Mouse (Mus musculus) Muller cell, postnatal 12 days (primary cell): ENCODE measurements around the gene Fads2.
A peak's percentile ranks its signal among the peaks of the same experiment; 100 is the strongest.
"Not testable (repeated sequence)": the region's sequence is repeated elsewhere in the genome, so short reads cannot be mapped to it uniquely, and the experiment has no call there.

Experiments
- DNase-seq: peaks from one replicate; pipeline ENCODE4 v3.0.0-alpha.2; 2015; ENCODE audit errors: inconsistent ontology term

The Fads2 gene

DNA sequence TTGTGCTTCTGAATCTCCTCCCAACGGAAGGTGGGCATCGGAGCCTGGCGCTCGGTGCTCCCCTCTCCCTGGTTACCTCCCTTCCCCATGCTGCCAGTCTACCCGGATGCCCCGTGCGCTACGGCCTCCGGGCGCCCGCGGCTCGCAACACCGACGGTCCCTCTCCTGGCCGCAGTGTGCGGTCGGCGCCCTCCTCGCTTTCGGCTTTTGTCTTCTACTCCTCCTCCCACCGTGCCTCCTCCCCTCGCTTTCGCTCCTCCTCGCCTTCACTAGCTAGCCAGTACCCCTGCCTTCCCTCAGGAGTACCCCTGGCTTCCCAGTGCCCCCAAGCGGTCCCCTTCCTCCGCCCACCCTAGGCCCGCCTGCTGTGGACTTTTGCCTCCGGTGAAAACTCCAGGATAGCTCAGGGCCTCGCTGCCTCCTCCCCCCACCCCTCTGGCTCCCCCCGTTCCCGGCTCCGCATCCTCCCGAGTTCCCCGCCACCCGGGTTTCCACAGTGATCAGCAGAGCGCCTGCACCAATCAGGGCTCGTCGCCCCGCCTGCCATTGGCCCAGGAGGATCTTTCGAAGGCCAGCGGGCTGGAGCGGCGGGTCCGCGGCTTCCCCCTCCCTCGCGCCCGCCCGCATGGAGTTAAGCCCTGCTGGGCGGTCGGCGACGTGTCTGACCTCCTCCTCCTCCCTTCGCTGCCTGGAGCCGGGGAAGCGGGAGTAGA, at the start of gene Fads2:
Gene Fads2, minus strand, starts transcription at position 406 of the 713 bp plus-strand sequence.
- DNase-seq, result peak; percentile 97

DNA sequence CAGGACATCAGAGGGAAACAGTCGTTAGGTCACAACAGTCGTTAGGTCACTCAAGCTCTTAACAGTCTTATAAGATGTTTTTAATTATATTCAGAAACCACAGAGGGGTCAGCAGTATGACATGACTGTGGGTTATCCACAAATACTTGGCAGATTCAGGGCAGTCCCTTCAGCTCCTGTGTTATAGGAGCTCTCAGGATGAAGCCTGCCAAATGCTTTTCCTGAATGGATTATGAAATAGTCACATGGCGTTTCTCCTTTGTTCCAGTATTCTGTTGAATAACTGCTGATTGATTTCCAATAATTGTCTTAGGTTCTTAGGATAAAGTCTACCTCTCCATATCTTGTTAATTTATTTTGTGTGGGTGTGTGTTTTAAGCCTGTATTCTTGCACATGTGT, 47.6 kb upstream of the Fads2 start:
- DNase-seq, result peak; percentile 66

DNA sequence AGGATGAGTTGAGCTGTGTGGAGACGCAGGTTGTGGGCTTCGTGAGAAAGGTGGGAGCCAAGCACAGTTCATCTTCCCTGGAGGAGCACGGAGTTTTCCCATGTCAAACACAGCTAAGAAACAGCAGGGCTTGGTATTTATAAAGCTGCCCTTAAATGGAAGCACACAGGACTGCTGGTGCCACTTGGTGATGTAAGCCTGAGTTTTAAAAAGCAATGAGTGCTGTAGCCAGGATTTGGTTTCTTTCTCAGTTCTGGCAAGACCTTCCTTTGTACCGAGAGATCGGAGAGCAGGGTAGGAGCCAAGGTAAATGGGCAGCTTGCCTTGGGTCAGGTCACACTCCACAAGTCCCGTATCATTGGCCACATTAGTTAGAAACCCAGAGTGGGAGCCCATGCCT, 47.0 kb upstream of the Fads2 start:
- peak; percentile 23 for DNase-seq

- DNase-seq, result no peak
These were observed 42.9 kb upstream of the Fads2 start for GRCm38 (mm10) chr19:10144464-10144863.

GRCm38 (mm10) chr19:10143667-10144066, 42.1 kb upstream of the Fads2 start:
- peak; percentile 65 for DNase-seq

DNA sequence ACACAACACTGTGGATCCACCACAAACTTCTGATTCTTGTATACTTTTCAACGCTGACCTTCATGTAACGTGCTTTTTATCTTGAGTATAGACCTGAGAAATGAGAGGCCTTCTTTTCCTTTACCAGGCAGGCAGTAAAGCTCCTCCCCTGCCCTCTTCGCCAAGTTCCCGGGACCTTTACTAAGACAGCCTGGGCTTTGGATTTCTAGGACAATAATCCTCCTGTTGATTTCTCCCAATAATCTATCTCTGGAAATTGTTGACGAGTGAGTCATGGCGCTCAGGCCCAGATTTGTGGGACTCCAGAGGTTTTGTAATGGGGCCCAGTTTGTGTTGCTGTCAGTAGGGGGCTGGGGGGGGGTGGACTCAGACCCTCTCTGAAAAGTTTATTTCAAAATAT, 38.2 kb upstream of the Fads2 start:
- DNase-seq, result peak; percentile 65

GRCm38 (mm10) chr19:10137423-10137822, 35.9 kb upstream of the Fads2 start:
- DNase-seq, result peak; percentile 76

GRCm38 (mm10) chr19:10134692-10135091, 33.1 kb upstream of the Fads2 start:
- no peak for DNase-seq

DNA sequence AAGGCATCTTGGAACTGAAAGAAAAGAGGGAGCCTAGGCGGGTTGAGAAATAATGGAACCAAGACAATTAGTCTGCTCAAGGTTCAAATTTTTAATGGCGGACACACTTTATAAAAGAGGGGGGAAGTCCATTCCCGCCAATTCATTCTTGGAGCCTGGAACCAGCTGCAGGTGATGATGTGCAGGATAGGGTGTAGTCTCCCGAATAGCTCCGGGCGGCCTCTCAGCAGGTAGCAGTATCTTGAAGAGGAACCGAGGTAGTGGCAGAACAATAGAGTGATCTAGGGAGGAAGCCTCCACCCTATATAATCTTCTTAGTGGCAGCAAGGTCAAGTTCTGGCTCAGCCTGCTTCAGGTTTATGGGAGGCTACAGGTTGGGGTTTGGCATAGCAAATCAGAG, 28.0 kb upstream of the Fads2 start:
- not testable (repeated sequence) for DNase-seq

GRCm38 (mm10) chr19:10126479-10127250, 25.1 kb upstream of the Fads2 start:
- DNase-seq, result peak; percentile 30

GRCm38 (mm10) chr19:10123892-10124634, 22.5 kb upstream of the Fads2 start:
- no peak for DNase-seq

DNA sequence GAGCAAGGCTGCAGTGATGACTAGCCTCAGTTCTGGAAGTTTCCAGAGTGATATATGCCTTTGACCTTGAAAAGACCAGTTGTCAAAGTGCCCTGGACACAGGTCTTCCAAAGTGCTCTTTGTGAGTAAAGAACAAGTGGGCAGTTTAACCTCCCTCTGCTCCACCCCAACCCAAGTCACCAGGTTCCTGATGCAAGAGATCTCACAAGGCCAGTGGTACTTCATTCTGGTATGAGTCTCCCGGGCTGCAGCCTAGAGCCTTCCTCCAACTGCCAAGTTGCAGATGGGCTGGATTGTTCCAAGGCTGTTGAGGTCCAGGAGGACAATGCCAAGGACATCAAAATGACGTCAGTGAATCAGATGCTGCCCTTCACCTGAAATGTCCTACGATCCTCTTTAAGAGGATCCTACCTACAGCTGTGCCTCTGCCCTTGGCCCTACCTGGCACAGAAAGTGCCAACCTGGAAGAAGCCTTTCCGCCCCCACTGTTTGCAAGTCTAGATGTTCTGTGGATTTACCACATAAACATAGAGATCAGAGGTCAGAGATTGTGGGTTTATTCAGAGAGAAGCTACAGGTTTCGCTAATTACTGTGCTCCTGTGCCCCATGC, 20.6 kb upstream of the Fads2 start:
- DNase-seq, result no peak

GRCm38 (mm10) chr19:10116641-10117040, 15.1 kb upstream of the Fads2 start:
- no peak for DNase-seq

DNA sequence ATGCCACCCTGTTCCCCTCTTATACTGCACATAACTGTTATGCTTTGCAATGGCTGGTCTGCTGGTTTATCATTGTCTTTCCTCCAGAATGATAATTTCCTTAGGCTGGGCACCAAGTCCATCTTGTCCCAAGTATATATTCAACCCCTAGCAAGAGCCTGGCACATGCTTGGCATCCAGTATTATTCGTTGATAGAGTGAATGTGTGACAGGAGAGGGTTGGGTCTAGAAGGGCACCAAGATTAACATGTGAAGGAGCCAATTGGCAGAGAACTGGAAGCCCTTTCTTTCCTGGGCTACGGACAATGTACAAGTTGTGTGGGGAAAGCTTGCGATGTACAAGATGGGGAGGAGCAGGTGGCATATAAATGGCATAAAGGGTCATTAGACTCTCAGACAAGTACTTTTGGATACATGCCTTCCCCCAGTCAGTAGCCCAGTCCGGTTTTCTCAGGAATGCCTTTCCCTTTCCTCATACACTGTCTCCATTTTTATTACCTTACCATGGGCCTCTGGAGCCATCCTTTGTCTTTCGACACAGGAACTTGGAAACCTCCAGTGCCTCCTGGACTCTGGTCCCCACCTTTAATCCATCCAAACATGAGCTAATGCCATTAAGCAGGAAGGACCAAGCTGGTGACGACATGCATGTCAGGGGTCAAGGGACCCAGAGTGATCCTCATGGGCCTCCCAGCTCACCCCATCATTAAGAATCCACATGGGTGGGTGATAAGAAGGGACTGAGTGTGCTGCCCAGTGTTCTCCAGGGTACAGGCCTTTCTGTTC, 14.0 kb upstream of the Fads2 start:
- DNase-seq, result no peak

DNA sequence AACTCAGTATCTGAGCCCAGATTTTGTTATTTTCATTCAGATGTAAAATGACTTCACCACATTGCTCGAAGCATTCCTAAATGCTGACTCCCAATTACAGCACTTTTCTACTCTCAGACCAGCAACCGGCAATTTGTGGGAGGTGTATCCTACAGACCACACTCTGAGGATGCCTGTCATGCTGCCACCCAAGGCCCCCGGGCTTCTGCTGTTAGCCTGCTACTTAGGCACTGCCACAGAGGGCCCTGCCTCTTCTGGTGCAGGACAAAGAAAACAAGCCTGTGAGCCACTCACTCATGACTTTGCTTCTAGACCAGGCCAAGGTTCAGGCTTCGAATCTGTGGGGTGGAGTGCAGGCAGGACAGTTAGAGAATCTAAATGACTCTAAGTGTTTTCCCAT, 11.4 kb upstream of the Fads2 start:
- DNase-seq, result peak; percentile 74

GRCm38 (mm10) chr19:10108666-10109065, 7.1 kb upstream of the Fads2 start:
- DNase-seq, result no peak

- no peak for DNase-seq
These were observed 6.6 kb upstream of the Fads2 start for GRCm38 (mm10) chr19:10108129-10108528.

- no peak for DNase-seq
These were observed 5.6 kb upstream of the Fads2 start for GRCm38 (mm10) chr19:10107051-10107611.

DNA sequence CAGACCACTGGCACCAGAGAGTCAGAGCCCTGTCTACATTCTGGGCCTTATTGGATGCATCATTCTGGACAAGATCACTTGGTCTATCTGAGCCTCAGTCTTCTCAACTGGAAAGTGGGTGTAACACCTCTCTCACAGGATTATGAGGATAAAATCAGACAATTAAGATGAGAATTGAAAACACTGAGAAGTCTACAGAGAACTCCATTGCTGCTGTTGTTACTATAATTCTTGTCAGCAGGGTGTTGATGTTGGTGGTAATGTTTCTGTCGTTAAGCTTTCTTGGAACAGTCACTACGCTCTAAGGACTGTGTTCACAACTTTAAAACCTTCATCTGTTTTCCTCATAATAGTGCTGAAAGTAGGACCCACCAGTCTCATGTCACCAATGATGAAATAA, 5.1 kb upstream of the Fads2 start:
- no peak for DNase-seq

- no peak for DNase-seq
These were observed 3.5 kb upstream of the Fads2 start for GRCm38 (mm10) chr19:10105034-10105493.

GRCm38 (mm10) chr19:10104234-10104633, 2.7 kb upstream of the Fads2 start:
- DNase-seq, result no peak
